Mouse (Mus musculus): Measurements from ENCODE around the gene Cpxm1.

- TF ChIP-seq EP300 (IDR thresholded peaks at IDR 0.05; ENCODE audit: low read depth) (no peak), CTCF (IDR thresholded peaks at IDR 0.05; ENCODE audit: low read depth) (no peak)
Measured at GRCm38 (mm10) chr2:130421781-130422620, 24.6 kb upstream of the Cpxm1 start.

All from heart, postnatal 0 days (tissue).